Mouse (Mus musculus): ENCODE data around the gene Il22ra1.

Il22ra1 gene

DNA sequence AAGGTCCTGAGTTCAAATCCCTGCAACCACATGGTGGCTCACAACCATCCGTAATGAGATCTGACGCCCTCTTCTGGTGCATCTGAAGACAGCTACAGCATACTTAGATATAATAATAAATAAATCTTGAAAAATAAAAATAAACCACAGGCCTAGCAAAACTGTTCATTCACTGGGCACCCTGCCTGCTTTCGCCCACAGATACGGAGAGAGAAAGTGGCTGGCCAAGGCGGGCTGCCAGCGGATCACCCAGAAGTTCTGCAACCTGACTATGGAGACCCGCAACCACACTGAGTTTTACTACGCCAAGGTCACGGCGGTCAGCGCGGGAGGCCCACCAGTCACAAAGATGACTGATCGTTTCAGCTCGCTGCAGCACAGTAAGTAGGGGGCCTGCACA is 5.9 kb downstream of the Il22ra1 start:
- no peak for DNase-seq (ENCODE audit: extremely low read depth, low read depth, low spot score)

DNA sequence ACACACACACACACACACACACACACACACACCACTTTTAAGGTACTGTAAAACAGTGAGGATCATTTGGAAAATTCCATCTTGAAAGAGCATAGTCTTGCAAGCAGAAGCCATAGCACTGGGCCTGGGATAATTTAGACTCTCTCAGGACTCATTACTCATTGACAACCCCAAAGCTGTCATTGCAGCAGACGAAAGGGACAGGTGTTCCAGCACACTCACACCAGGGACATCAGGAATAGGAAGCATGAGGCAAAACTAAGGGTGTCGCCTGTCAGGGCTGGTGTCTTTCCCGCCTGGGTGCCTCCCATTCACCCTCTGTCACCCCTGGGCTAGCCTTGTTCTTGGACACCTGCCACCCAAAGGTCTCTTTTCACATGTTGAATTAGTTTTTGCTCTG is 8.9 kb downstream of the Il22ra1 start:
- no peak for DNase-seq (ENCODE audit: extremely low read depth, low read depth, low spot score)

DNA sequence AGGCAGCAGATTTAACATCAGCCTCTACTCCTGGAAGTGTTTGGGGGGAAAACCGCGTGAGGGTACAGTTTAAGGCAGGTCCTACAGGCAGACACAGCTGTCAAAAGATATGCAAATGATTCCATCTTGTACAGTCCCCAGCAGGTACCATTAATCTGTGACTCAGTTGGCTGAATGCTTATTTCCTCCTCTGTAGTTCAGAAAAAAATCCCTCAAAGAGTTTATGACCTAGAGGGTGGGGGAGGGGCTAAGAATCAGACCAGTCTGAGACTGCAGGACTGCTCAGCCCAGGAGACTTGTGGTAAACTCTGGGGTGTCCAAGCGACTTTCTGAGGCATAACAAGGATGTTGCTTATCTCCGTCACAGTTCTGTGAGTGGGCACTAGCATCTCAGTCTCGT is 10.3 kb downstream of the Il22ra1 start:
- no peak for DNase-seq (ENCODE audit: extremely low read depth, low read depth, low spot score)

DNA sequence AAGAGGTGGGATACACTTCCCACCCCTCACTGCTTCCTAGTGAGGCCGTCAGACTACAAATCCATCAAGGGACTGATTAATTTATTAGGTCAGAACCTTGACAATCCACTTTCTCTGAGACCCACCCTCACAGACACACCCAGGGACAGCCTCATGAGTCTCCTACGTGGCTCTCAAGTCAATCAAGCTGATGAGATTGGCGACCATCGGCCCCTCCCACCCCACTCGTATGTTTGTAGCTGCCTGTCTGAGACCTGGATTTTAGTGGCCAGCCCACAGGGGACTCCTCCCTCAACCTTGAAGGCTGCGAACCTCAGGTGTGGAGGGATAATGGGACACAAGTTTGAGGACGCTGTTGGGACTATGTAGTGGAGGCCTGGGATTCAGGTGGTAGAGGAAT is 11.2 kb downstream of the Il22ra1 start:
- no peak for DNase-seq (ENCODE audit: extremely low read depth, low read depth, low spot score)

DNA sequence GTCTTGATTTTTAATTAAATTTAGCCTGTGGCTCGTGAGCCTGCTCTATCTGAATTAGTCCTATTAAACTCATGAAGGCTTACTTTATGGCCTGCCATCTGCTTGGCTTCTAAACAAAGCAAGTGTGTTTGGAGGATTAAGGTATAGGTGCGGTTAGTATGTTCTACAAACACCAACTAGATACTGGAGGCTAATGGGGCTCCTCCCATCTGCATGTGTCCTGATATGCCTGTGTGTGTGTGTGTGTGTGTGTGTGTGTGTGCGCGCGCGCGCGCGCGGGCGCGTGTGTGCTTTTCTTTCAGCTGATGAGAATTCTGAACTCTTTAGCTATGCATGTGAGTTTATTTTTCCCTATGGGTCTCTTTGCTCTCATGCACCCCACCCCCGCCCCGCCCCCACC is 11.7 kb downstream of the Il22ra1 start:
- no peak for DNase-seq (ENCODE audit: extremely low read depth, low read depth, low spot score)

DNA sequence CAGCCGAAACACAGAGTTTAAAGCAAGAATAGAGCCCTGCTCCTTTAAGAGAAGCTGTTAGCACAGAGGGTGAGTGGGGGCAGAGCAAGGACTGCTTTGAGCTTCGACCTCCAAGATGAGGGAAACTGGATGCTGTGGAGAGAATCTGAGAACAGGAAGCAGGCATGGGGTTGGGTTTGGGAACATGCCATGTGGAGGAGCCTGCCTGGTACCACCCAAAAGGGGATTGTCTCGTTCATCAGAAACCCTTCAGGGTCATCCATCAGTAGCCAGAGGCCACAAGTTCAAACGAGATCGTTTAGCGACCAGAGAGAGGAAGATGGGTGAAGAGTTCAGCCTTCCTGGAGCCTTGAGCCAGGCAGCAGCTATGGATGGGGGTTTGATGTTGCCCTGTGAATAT is 15.5 kb downstream of the Il22ra1 start:
- DNase-seq (ENCODE audit: extremely low read depth, low read depth, low spot score), result no peak

DNA sequence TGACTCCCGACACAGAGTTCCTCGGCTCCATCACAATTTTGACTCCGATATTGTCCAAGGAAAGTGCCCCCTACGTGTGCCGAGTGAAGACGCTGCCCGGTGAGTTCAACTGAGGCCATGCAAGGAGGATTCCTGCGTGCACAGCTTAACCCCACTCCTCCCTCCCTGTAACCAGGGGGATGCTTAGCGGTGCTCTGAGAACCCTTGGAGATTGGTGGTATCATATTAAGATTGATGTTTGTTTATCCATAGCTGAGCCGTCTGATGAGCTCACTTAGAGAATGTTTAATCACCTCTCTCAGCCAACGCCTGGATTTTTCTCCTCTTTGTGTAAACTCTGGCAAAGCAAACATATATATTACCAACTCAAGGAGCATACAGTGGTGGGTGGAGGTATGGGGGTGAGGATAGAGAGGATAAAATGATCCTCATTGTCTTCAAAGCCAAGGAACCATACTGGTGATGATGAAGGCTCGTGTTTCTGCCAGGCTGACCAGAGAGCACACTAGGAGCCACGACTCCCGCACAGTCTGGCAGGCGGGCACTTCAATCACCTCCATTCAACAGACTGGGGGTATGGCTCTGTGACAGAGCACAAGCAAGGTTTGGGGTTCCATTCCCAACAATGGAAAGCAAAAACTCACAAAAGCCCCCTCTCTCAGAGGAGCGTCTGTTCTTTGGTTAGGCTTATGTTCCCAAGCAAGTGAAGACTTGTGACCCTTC is 16.9 kb downstream of the Il22ra1 start:
- DNase-seq (ENCODE audit: extremely low read depth, low read depth, low spot score), result no peak

DNA sequence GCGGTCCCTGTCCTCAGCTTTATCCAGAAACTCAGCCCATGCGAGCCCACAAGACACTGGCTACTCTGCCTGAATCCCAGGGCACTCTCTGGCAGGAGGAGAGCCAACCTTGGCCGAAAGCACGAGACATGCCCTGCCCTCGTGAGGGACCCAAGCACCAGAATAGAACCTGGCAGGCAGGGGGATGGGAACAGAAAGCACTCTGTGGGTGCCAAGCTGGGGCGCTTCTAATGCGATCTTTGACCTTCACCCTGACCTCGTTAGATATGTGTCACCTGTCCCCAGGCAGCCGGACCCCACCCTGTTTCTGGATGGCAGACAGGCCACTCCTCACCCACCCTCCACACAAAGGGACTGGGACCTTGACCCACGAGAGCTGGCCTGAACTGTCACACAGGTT is 17.6 kb downstream of the Il22ra1 start:
- no peak for DNase-seq (ENCODE audit: extremely low read depth, low read depth, low spot score)

DNA sequence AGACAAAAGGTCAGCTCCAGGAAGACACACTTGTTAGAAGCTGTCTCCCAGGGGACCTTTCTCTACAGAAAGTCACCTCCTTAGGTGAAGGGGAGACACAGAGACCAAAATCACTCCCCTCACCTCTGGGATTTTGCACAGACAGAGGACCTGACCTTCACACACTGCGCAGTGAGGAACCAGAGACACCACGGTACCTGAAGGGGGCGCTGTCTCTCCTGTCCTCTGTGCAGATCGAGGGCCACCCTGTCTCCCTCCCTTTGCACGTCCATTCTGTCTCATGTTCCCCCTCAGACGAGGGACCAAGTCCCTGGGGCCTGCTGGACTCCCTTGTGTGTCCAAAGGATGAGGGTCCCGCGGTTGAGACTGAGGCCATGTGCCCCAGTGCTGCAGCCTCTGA is 22.9 kb downstream of the Il22ra1 start:
- no peak for DNase-seq (ENCODE audit: extremely low read depth, low read depth, low spot score)

DNA sequence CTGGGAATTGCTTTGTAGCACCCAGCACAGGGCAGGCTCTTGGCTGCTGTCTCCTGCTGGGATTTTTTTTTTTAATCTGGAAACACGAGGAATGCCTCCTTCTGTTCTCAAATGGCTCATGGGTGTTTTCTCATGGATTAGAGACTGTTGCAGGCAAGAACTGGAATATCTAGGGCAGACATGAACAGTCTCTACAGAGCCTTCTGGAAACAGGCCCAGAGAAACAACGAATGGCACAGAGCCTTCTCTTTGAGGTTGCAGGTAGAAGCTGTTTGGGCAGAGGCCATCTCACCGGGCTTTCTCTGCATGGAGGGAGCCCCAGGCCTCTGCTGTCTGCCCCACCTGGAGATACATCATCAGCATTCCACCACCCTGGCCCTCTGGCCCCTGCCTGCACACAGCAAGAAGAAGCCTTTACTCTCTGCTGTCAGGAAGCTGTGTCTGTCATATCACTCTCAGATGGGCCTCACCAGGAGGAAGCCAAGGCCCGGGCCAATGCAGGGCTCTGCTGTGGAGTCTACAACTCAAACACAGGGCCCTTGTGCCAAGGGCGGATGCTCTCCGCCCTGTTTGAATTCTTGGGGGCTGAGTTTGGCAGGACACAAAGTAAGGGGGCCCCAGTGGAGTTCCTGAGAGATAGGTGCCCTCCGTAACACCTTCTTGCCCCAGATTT is 24.3 kb downstream of the Il22ra1 start:
- peak; percentile 89 for DNase-seq (ENCODE audit: extremely low read depth, low read depth, low spot score)

DNA sequence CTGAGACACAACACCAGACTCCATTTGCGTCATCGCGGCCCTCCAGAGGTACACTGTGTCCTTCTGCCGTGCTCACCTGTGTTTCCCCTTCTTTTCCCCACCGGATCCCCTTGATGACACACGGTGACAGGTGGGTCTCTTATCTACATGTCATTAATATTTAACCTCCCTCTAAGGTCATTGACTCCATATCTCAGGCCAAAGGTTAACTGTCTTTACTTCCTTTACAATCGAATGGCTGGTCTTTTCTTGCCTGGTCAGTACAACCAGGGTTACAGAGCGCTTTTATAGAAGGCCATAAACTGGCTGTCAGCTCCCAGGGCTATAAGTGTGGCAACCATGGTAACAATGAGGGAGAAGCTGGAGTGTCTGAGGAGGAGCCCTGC is 24.8 kb downstream of the Il22ra1 start:
- DNase-seq (ENCODE audit: extremely low read depth, low read depth, low spot score), result no peak

DNA sequence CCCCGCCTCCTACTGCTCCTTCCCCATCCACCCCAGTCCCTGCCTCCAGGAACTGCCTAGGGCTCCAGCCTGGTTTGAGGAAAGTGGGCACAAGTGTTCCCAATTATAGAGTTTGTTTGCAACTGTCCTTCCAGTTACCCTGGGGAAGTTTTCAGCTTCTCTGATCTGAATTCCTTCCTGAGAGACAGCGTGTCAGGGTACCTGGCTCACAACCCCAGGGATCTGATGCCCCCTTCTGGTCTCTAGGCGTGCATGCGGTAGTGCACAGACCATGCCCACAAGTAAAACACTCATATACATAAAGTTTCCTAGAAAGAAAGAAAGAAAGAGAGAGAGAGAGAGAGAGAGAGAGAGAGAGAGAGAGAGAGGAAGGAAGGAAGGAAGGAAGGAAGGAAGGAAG is 30.4 kb downstream of the Il22ra1 start:
- DNase-seq (ENCODE audit: extremely low read depth, low read depth, low spot score), result no peak

DNA sequence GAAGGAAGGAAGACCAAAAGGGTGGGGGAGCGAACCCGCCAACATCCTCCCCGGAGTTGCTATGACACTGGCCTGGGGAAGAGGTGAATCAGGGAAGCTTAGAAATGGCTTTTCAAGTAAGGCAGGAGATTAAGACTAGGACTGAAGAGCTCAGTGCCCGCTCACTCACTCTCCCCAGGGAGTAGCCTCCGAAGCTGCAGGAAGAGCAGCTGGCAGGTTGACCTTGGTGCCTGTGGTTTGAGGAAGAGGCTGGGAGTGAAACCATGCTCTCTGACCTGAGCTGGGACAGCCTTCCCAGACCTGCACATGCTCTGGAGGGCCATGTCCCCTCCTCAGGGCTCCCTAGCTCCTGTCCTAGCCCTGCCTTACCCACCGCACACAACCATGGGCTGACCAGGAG is 30.9 kb downstream of the Il22ra1 start:
- no peak for DNase-seq (ENCODE audit: extremely low read depth, low read depth, low spot score)

DNA sequence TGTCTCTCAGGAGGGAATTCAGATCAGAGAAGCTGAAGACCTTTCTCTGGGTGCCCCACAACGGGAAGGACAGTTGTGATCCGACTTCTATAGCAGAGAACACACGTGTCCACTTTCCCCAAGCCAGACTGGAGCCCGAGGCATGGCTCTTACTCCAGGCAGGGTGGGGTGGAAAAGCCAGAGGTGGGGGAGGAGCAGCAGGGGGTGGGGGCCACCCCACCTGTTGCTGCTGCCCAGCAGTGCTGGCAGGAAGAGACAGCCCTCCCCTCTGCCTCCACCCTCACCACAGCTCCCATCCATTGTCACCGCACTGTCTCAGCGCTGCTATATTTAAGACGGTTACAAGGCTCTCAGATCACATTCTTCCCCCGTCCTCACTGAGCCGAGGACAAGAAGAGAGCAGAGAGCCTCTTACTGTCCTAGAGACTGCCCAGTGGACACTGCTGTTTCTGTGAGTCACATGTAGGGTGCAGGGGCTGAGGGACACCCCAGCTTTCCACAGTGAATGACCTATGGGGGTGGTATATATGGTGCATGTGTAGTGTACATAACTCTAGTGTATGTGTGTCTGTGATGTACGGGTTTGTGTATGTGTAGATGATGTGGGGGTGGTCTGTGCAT is 31.5 kb downstream of the Il22ra1 start, which contains the start of gene Myom3:
TSS of gene Myom3 (plus strand) at position 360 of the 621 bp plus-strand sequence.
- DNase-seq (ENCODE audit: extremely low read depth, low read depth, low spot score), result no peak

DNA sequence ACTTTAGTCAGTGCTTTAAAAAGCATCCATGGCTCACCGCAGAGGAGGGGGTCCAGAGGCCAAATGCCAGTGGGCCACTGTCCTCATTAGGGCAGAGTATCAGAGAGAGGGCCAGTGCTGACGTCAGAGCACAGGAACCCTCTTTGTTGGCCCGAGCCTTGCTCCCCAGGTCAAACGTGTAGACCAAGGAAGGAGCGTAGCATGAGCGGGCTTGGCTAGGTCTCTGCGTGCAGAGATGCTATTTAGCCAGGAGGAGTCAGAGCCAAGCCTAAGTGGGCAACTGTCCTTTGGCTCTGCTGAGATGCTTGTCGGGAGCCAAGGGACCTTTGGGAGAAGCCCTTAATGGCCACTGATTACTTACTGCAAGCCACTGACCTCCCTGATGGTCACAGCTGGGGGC is 33.1 kb downstream of the Il22ra1 start:
- DNase-seq (ENCODE audit: extremely low read depth, low read depth, low spot score), result no peak

DNA sequence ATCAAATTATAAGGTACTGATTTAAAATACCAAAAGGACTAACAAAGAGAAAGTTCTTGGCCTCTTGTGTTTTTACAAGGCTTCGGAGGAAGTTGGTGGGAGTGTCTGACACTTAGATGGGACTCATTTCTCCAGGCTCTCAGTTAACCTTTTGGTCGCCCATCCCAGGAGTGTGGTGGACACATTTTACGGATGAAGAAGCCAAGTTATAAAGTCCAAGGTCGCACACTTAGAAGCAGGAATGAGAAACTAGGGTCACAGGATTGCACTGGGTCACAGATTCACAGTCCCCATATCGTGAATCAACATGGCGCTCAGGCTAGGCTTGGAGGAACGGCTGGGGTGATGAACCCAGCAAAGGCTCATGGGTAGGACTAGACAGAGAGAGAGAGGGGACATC is 33.6 kb downstream of the Il22ra1 start:
- DNase-seq (ENCODE audit: extremely low read depth, low read depth, low spot score), result no peak

DNA sequence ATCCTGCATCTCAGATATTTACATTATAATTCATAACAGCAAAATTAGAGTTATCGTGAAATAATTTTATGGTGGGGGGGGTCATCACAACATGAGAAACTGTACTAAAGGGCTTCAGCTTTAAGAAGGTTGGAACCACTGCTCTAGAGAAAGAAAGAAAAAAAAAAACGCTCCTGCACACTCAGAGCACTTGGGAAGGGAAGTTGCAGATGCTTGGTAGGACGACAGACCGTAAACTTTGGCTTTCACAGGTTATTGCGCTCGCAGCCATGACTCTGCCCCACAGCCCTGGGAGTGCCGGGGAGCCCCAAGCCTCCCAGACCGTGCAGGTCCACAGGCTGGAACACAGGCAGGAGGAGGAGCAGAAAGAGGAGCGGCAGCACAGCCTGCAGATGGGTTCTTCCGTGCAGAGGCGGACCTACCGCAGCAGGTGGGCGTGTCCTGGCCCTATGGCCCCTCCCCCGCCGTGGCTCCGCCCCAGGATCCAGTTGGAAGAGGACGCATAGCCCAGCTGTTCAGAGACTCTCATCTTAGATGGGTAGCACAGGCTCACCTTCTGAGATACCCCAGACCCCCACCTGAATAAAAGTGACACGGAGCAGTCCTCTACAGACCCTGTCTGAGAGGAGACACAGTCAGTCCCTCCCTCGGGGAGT is 34.4 kb downstream of the Il22ra1 start:
- no peak for DNase-seq (ENCODE audit: extremely low read depth, low read depth, low spot score)

DNA sequence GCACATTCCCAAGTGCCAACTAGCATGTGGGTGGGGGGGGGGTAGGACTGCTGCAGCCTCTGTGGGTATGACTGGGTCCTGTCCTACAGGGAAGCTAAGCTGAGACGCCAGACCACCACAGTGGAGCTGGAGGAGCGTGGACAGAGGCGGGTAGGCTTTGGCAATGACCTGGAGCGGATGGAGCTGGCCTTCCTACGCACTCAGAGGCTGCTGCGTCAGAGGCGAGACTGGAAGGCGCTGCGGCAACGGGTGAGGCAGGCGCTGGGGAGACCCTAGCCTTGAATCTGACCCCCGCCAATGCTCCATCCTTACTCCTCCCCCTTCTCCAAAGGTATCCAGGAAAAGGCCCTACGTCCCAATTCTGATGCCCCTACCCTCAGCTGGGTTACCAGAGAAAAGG is 36.7 kb downstream of the Il22ra1 start:
- DNase-seq (ENCODE audit: extremely low read depth, low read depth, low spot score), result no peak

DNA sequence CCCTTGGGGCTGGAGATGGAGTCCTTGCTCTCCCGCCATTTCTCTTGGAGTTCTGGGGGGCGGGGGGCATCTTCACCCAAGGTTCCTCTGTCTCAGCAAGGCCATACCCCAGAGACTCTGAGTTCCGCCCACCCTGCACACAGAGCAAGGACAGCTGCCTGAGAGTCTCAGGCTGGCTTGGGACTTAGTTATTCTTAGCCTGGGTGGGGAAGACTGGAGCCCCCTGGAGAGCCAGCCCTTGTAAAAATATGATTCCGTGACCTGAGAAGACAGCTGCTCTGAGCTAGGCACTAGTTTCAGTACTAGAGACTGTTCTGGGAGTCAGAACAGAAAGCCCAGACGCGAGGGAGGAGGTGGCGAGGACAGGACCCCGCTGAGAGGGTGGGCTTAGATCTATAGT is 37.7 kb downstream of the Il22ra1 start:
- no peak for DNase-seq (ENCODE audit: extremely low read depth, low read depth, low spot score)

DNA sequence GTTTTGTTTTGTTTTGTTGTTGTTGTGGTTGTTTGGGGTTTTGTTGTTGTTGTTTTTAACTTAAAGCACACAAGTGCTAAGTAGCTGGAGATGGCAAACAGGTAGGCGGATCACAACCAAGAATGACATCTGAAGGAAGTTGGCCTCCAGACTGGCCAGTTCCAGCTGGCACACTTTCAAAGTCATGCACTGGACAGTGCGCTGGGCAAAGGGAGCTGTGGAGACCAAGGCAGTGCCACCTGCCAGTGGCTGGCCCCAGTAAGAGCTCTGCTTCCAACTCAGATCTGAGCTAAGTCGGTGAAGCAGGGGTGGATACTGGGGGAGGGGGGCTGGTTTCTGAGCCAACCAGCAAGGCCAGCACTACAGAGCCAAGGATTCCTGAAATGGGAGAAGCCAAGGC is 39.0 kb downstream of the Il22ra1 start:
- DNase-seq (ENCODE audit: extremely low read depth, low read depth, low spot score), result no peak

DNA sequence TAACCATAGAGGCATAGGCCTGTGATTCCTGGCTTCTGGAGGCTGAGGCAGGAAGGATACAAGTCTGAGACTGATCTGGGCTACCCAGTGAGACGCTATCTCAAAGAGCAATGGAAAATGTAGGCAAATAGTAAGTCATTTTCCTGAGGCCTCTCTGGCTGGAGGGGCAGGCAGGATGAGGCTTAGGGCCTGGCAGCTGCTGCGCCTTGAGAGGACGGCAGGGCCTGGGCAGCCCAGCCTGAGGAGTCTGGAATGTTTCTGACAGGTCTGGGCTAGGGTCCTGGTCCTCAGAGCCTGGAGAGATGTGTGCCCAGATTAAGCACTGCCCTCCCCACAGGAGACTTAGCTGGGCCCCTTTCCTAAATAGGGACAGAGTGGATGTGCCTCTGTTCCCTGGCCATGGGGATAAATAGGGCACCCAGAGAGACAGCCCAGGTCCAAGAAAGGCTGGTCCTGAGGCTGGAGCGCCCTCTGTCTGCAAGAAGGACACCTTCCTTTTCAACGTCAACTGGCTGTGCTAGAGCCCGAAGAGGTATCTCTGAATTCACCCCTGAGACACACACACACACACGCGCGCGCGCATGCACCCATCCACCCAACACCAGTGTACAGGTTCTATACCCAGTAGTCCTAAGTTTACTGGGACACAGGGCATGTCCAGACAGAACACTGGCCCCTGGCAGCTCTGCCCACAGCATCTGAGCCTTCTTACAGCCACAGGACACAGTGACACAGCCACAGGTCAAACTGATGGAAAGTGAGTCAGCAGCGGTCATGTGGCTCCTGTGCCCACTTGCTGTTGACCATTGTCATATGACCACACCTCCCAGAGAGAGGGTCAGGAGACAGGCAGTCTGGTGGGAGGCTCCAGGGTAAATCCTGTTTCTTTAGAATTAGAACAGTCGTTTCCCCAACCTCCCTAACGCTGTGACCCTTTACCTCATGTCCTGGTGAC is 40.9 kb downstream of the Il22ra1 start:
- no peak for DNase-seq (ENCODE audit: extremely low read depth, low read depth, low spot score)

All from fat pad, adult 2 months (tissue).